27 mouse cellular contexts compared by ENCODE assay signal in genomic region chr19:40881700-40882099, GRCm38 (mm10). TPM values are rescaled to one million over a fixed set of nuclear protein-coding genes. Genes with fewer than 3 reads are reported as not detected.
"Had no signal": no experiment of that assay in that cellular context is flagged by ENCODE, and none has a peak within 500 bp of the region (broad histone marks: within the 10 kb centered on the region; RNA-seq: fewer than 3 reads in every experiment).

No protein-coding gene starts in this region.

- H3K4me1 ChIP-seq: embryonic facial prominence, embryonic 10.5 days; embryonic facial prominence, embryonic 12.5 days; embryonic facial prominence, embryonic 13.5 days; embryonic facial prominence, embryonic 15.5 days; forebrain, embryonic 10.5 days; forebrain, embryonic 12.5 days; forebrain, embryonic 13.5 days; forebrain, embryonic 15.5 days had no signal

- H3K4me2 ChIP-seq: embryonic facial prominence, embryonic 12.5 days; embryonic facial prominence, embryonic 13.5 days; embryonic facial prominence, embryonic 15.5 days; forebrain, embryonic 12.5 days; forebrain, embryonic 13.5 days; forebrain, embryonic 15.5 days had no signal

- H3K9ac ChIP-seq: embryonic facial prominence, embryonic 12.5 days; embryonic facial prominence, embryonic 13.5 days; embryonic facial prominence, embryonic 15.5 days; forebrain, embryonic 12.5 days; forebrain, embryonic 13.5 days; forebrain, embryonic 15.5 days; forebrain, postnatal 0 days had no signal

- H3K27ac ChIP-seq: embryonic facial prominence, embryonic 10.5 days; embryonic facial prominence, embryonic 12.5 days; embryonic facial prominence, embryonic 13.5 days; embryonic facial prominence, embryonic 15.5 days; forebrain, embryonic 10.5 days; forebrain, embryonic 12.5 days; forebrain, embryonic 13.5 days; forebrain, embryonic 15.5 days; gastrocnemius, adult 2 months; heart, adult 2 months had no signal

- ATAC-seq: forebrain, embryonic 13.5 days; forebrain, embryonic 14.5 days; forebrain, embryonic 15.5 days; forebrain, embryonic 16.5 days; forebrain, postnatal 0 days had no signal

- H3K9me3 ChIP-seq: embryonic facial prominence, embryonic 10.5 days; embryonic facial prominence, embryonic 12.5 days; embryonic facial prominence, embryonic 13.5 days; embryonic facial prominence, embryonic 15.5 days; forebrain, embryonic 10.5 days; forebrain, embryonic 12.5 days; forebrain, embryonic 13.5 days; forebrain, embryonic 15.5 days had no signal

- H3K4me3 ChIP-seq: embryonic facial prominence, embryonic 10.5 days; embryonic facial prominence, embryonic 12.5 days; embryonic facial prominence, embryonic 13.5 days; embryonic facial prominence, embryonic 15.5 days; erythroblast, embryonic 14.5 days; forebrain, embryonic 10.5 days; forebrain, embryonic 12.5 days; forebrain, embryonic 13.5 days; forebrain, embryonic 15.5 days; gastrocnemius, adult 2 months; heart, adult 2 months had no signal

- DNase-seq: cerebellum, adult 2 months; cerebellum, adult 8-10 months; cerebellum, adult 9-10 months; cerebellum, adult 9-11 months; cerebellum, postnatal 25 days; cerebellum, postnatal 36 days; embryo, embryonic 11 days; forebrain, postnatal 0 days; gastrocnemius, adult 2 months; gastrocnemius, postnatal 10 days; gastrocnemius, postnatal 14 days; gastrocnemius, postnatal 25 days; gastrocnemius, postnatal 36 days; heart, adult 11 months; heart, adult 18-20 months; heart, adult 2 months had no signal

- H3K36me3 ChIP-seq: embryonic facial prominence, embryonic 10.5 days; embryonic facial prominence, embryonic 12.5 days; embryonic facial prominence, embryonic 13.5 days; embryonic facial prominence, embryonic 15.5 days; forebrain, embryonic 10.5 days; forebrain, embryonic 12.5 days; forebrain, embryonic 15.5 days had no signal

RNA-seq across cellular contexts. Expression of gene Zfp518a, which starts 12.8 kb away (rescaled TPM):
- polyA plus RNA-seq: erythroblast, embryonic 14.5 days had no signal
